Mouse (Mus musculus) thymus, adult 2 months (tissue): ENCODE results near the gene Lrpap1. TPM values are rescaled to one million over a fixed set of nuclear protein-coding genes. Genes with fewer than 3 reads are reported as not detected.
A peak's percentile ranks its signal among the peaks of the same experiment; 100 is the strongest.

ENCODE experiments used
- DNase-seq: peaks from one replicate; pipeline ENCODE4 v3.0.0; 2021
- H3K27ac ChIP-seq: fragments of 200-500 bp; 2 replicates; pipeline ENCODE4 v1.5.1; 2012; ENCODE audit warnings: low read length, control low read depth; ENCODE audit not compliant: control insufficient read depth, insufficient read depth
- H3K27me3 ChIP-seq: fragments of 200-500 bp; 2 replicates; pipeline ENCODE4 v1.6.1; 2012; ENCODE audit warnings: mild to moderate bottlenecking, low read length, moderate library complexity, mixed read lengths; ENCODE audit not compliant: control insufficient read depth, insufficient read depth
- H3K36me3 ChIP-seq: fragments of 200-500 bp; 2 replicates; pipeline ENCODE4 v1.6.1; 2012; ENCODE audit warnings: mild to moderate bottlenecking, low read length, moderate library complexity; ENCODE audit not compliant: control insufficient read depth, insufficient read depth
- H3K4me1 ChIP-seq: fragments of 200-500 bp; replicated peaks from 2 replicates; pipeline ENCODE4 v1.6.1; 2012; ENCODE audit warnings: low read length; ENCODE audit not compliant: control insufficient read depth, insufficient read depth
- H3K4me3 ChIP-seq: fragments of 200-500 bp; 2 replicates; pipeline ENCODE4 v1.5.1; 2012; ENCODE audit warnings: mild to moderate bottlenecking, low read length, control low read depth, moderate library complexity; ENCODE audit not compliant: control insufficient read depth, insufficient read depth
- CTCF ChIP-seq: fragments of 200-500 bp; IDR thresholded peaks from 2 replicates; pipeline ENCODE4 v1.5.1; 2012; ENCODE audit warnings: mild to moderate bottlenecking, control low read depth, low read length, moderate library complexity, borderline replicate concordance; ENCODE audit not compliant: control insufficient read depth, poor library complexity, insufficient read depth; ENCODE audit errors: extremely low read depth
- POLR2A ChIP-seq: fragments of 200-500 bp; IDR thresholded peaks from 2 replicates; pipeline ENCODE4 v1.6.1; 2012; ENCODE audit warnings: mild to moderate bottlenecking, low read length, control low read depth, moderate library complexity; ENCODE audit not compliant: control insufficient read depth, poor library complexity, insufficient read depth; ENCODE audit errors: extremely low read depth
- WGBS: fragments of 180-500 bp; shearing (Covaris S2); methylation state at CpG from one replicate; pipeline ENCODE4 v1.1.7; 2018; 5-methylcytosine and 5-hydroxymethylcytosine counted together
- polyA plus RNA-seq: library from polyadenylated mRNA; depleted of rRNA; stranded (reverse); fragments of >200 nt; gene quantifications from 2 replicates; pipeline ENCODE4 v1.2.3, GENCODE M21; 2012

Lrpap1 gene
- polyA plus RNA-seq, 1 experiment, result 24.4 TPM

- Histone ChIP-seq H3K4me3 (no peak overlapping the region), H3K27ac (no peak overlapping the region), H3K27me3 (no peaks in the 10 kb centered on the region), H3K36me3 (no peaks in the 10 kb centered on the region), H3K4me1 (no peaks in the 10 kb centered on the region)
- WGBS, result 32% methylated on average over 13 of the region's 13 CpGs
- TF ChIP-seq POLR2A (no peak), CTCF (no peak)
- DNase-seq, result no peak
These were observed 32.1 kb upstream of the Lrpap1 start for GRCm38 (mm10) chr5:35137510-35138182.

DNA sequence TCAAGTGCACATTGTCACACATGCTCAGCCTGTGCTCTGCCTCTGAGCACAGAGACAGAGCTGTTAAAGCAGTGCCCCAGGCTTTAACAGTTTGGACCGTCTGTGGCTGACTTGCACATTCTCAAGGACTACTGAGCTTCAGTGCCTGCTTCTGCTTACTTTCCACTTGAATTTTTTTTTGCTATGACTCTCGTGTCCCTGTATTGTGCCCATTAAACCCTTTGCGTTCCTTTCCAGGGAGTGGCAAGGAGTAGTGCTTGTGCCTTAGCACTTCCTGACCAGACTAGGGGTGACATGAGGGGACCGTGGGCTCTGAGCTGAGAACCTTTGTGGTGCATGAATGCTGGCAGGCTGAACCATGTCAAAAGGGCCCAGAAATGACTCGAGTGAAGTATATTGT lies 30.3 kb upstream of the Lrpap1 start:
- no peaks in the 10 kb centered on the region for H3K4me1 ChIP-seq
- H3K27ac ChIP-seq, result no peak overlapping the region
- no peak for DNase-seq
- 71% methylated on average over 5 of the region's 5 CpGs for WGBS
- no peak overlapping the region for H3K4me3 ChIP-seq
- no peaks in the 10 kb centered on the region for H3K36me3 ChIP-seq
- TF ChIP-seq CTCF (no peak), POLR2A (no peak)
- H3K27me3 ChIP-seq, result no peaks in the 10 kb centered on the region

DNA sequence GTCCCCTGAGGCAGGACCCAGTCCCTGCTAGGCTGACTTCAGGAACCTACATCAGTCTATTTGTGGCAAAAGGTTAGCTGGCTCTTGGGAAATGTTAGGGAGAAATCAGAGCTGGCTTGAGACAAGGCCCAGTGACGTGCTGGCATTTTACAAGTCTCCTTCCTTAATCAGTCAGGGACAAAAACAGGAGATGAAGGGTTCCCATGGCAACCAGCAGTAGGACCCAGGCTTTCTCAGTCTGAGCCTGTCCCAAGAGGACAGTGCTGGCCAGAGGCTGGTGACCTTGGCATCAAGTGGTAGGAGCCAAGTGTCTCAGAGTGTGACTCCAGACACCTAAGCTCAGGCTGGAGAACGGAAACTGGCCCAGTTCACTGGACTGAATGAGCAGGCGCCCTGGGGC lies 28.7 kb upstream of the Lrpap1 start:
- H3K27ac ChIP-seq, result no peak overlapping the region
- no peak overlapping the region for H3K4me3 ChIP-seq
- no peaks in the 10 kb centered on the region for H3K4me1 ChIP-seq
- H3K36me3 ChIP-seq, result no peaks in the 10 kb centered on the region
- TF ChIP-seq CTCF (no peak), POLR2A (no peak)
- no peak for DNase-seq
- WGBS, result 93% methylated on average over 3 of the region's 3 CpGs
- no peaks in the 10 kb centered on the region; the same call in 1 of the 2 replicates for H3K27me3 ChIP-seq

DNA sequence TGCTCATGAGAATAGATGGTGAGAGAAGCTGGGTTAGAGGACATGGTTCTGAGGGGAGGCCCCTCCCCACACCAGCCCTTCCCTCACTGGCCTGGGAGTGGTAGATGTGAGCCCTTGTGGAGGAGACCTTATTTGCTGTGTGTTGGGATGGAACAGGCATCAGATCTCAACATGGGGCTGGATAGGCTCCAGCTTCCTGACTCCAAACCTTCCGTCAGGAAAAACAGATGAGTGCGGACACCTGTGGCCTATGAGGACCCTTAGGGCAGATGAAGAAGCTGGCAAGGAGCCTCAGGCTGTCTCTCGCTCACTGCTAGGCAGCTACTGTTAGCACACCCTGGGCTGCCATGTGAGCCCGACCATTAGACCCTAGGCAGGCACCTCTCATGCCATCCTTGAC lies 27.9 kb upstream of the Lrpap1 start:
- Histone ChIP-seq H3K27me3 (no peaks in the 10 kb centered on the region; the same call in 1 of the 2 replicates), H3K4me3 (no peak overlapping the region), H3K4me1 (no peaks in the 10 kb centered on the region), H3K27ac (no peak overlapping the region), H3K36me3 (no peaks in the 10 kb centered on the region)
- no peak for DNase-seq
- TF ChIP-seq CTCF (no peak), POLR2A (no peak)
- 95% methylated on average over 4 of the region's 4 CpGs for WGBS

DNA sequence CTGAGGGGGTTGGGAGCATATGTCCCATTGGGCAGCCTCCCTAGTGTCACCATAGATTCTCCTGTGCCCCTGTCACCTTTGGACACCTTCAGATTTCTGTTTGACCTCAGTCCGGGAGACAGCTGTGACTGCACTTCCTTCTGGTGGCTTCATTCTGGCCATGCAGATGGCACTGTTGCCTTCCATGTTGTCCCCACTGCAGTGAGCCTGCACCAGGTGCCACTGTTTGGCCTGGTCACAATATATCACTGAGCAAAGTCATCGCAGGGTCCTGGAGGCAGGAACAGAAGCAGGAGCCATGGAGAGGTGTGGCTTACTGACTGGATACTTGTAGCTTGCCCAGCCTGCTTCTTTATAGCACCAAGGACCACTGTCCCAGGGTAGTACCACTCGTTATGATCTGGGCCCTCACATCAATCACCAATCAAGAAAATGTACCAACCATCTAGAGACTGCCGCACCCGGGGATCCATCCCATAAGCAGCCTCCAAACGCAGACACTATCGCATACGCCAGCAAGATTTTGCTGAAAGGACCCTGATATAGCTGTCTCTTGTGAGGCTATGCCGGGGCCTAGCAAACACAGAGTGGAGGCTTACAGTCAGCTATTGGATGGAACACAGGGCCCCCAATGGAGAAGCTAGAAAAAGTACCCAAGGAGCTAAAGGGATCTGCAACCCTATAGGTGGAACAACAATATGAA lies 26.9 kb upstream of the Lrpap1 start:
- 95% methylated on average over 9 of the region's 9 CpGs for WGBS
- no peaks in the 10 kb centered on the region; the same call in 1 of the 2 replicates for H3K27me3 ChIP-seq
- no peaks in the 10 kb centered on the region for H3K4me1 ChIP-seq
- no peak for TF ChIP-seq POLR2A
- H3K4me3 ChIP-seq, result no peak overlapping the region
- H3K36me3 ChIP-seq, result no peaks in the 10 kb centered on the region
- no peak overlapping the region for H3K27ac ChIP-seq
- no peak for DNase-seq

DNA sequence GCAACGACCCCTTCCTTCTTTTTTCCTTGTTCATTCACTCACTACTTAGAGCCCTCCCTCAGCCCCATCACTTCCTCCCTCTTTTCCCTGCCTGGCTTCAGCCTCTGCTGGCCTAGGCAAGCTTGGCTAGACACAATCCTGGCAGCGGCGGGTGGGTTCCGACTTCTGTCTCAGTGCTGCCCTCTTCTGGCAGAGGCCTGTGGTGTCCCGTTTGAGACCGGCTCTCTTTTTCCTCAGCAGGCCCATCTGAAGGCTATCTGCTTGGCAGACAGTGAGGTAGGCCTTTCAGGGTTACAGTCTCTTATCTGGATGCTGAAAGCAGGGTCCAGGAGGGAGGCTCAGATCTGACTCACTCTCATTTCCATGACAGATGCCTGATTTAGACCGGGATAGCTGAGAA lies 26.2 kb upstream of the Lrpap1 start:
- 11% methylated on average over 7 of the region's 7 CpGs for WGBS

GRCm38 (mm10) chr5:35131237-35131636 lies 25.7 kb upstream of the Lrpap1 start:
- no peak for TF ChIP-seq POLR2A
- no peak for TF ChIP-seq CTCF
- Histone ChIP-seq H3K36me3 (no peaks in the 10 kb centered on the region), H3K4me3 (no peak overlapping the region), H3K27ac (no peak overlapping the region), H3K27me3 (no peaks in the 10 kb centered on the region; the same call in 1 of the 2 replicates), H3K4me1 (no peaks in the 10 kb centered on the region)
- WGBS, result 18% methylated on average over 1 of the region's 1 CpGs
- DNase-seq, result no peak

More for the DNA sequence above, 26.2 kb upstream of the Lrpap1 start:
- no peaks in the 10 kb centered on the region for H3K4me1 ChIP-seq
- no peak overlapping the region for H3K27ac ChIP-seq
- no peaks in the 10 kb centered on the region; the same call in 1 of the 2 replicates for H3K27me3 ChIP-seq
- peak; percentile 74 for DNase-seq
- TF ChIP-seq POLR2A, result no peak
- peak; percentile 88 for TF ChIP-seq CTCF
- no peaks in the 10 kb centered on the region for H3K36me3 ChIP-seq
- H3K4me3 ChIP-seq, result no peak overlapping the region
